Mouse (Mus musculus): ENCODE measurements around the gene Slc9a9.

DNA sequence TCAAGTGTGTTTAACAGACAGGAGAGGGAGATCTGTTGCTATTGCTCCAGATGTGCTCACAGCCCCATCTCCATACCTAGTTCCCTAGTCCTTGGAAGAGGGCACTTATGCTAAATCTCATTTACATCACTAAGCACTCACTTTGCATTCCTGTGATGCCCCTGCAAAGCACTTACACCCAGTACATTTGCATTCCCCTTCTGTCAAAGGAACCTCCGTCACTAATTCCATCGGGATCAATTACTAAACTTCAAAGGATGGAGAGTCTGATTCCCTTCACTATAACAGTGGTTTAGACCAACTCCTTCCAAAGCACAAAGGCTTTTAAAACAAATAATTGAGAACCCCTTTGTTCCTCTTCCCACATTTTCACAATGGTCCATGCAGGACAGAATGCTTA, 7.9 kb upstream of the Slc9a9 start:
- TF ChIP-seq GATA1 (IDR thresholded peaks at IDR 0.05; ENCODE audit: low read length): no peak
- no peak for TF ChIP-seq TAL1 (IDR thresholded peaks at IDR 0.05; ENCODE audit: low read length)
